Mouse (Mus musculus) liver, postnatal 0 days (tissue): Measurements from ENCODE around the gene Fignl2. TPM values are rescaled to one million over a fixed set of nuclear protein-coding genes. Genes with fewer than 3 reads are reported as not detected.
"Not testable (repeated sequence)": the region's sequence is repeated elsewhere in the genome, so short reads cannot be mapped to it uniquely, and the experiment has no call there.

Experiments
- ATAC-seq: fragments of 200-750 bp; cut with Nextera tagmentation; 2 replicates; pipeline ENCODE4 v1.8.0; 2017; ENCODE audit warnings: mild to moderate bottlenecking, moderate library complexity
- DNase-seq: peaks from one replicate; pipeline ENCODE4 v3.0.0-alpha.2; 2016
- H3K27ac ChIP-seq: fragments of 300-500 bp; sonication (generic); 2 replicates; pipeline ENCODE4 v1.5.1; 2014; ENCODE audit warnings: antibody characterized with exemption, moderate library complexity, mild to moderate bottlenecking, low read depth
- H3K27me3 ChIP-seq: fragments of 300-500 bp; sonication (generic); 2 replicates; pipeline ENCODE4 v1.6.1; 2014; ENCODE audit warnings: low read length, control low read depth, mixed read lengths; ENCODE audit not compliant: insufficient read depth
- H3K36me3 ChIP-seq: fragments of 300-500 bp; sonication (generic); replicated peaks from 2 replicates; pipeline ENCODE4 v1.6.1; 2014; ENCODE audit warnings: mild to moderate bottlenecking, control low read depth, low read length, moderate library complexity, mixed read lengths; ENCODE audit not compliant: insufficient read depth
- H3K4me1 ChIP-seq: fragments of 300-500 bp; sonication (generic); 2 replicates; pipeline ENCODE4 v1.6.1; 2014; ENCODE audit warnings: antibody characterized with exemption, mild to moderate bottlenecking, control low read depth; ENCODE audit not compliant: insufficient read depth
- H3K4me2 ChIP-seq: fragments of 300-500 bp; sonication (generic); 2 replicates; pipeline ENCODE4 v1.6.1; 2014; ENCODE audit warnings: low read depth, mild to moderate bottlenecking, low read length, moderate library complexity, mixed read lengths
- H3K4me3 ChIP-seq: fragments of 300-500 bp; sonication (generic); 2 replicates; pipeline ENCODE4 v1.5.1; 2014; ENCODE audit warnings: low read depth, low read length
- H3K9ac ChIP-seq: fragments of 300-500 bp; sonication (generic); replicated peaks from 2 replicates; pipeline ENCODE4 v1.6.1; 2014; ENCODE audit warnings: mild to moderate bottlenecking, moderate library complexity
- H3K9me3 ChIP-seq: fragments of 300-500 bp; sonication (generic); 2 replicates; pipeline ENCODE4 v1.6.1; 2016; ENCODE audit warnings: mild to moderate bottlenecking, control low read depth, low read length, mixed read lengths
- CTCF ChIP-seq: sonication (generic); IDR thresholded peaks from 2 replicates; pipeline ENCODE4 v1.5.1; 2016; ENCODE audit warnings: antibody characterized with exemption, low read depth
- EP300 ChIP-seq: IDR thresholded peaks from 2 replicates; pipeline ENCODE4 v1.6.1; 2016; ENCODE audit warnings: antibody characterized with exemption, low read depth, mild to moderate bottlenecking
- WGBS: fragments of 180-500 bp; shearing (Covaris S2); extraction: QIAGEN DNeasy Blood & Tissue Kit; methylation state at CpG from one replicate; pipeline ENCODE4 v1.1.7; 2014; ENCODE audit not compliant: insufficient replicate concordance; 5-methylcytosine and 5-hydroxymethylcytosine counted together
- polyA plus RNA-seq: library from polyadenylated mRNA; unstranded; fragments of >200 nt; fragmentation: Nextera tagmentation; extraction: Ambion mirVana; gene quantifications from 2 replicates; pipeline ENCODE4 v1.2.1, GENCODE M21; 2015

Fignl2 gene
- polyA plus RNA-seq, 1 experiment from 2014 or later: 0.18 TPM

DNA sequence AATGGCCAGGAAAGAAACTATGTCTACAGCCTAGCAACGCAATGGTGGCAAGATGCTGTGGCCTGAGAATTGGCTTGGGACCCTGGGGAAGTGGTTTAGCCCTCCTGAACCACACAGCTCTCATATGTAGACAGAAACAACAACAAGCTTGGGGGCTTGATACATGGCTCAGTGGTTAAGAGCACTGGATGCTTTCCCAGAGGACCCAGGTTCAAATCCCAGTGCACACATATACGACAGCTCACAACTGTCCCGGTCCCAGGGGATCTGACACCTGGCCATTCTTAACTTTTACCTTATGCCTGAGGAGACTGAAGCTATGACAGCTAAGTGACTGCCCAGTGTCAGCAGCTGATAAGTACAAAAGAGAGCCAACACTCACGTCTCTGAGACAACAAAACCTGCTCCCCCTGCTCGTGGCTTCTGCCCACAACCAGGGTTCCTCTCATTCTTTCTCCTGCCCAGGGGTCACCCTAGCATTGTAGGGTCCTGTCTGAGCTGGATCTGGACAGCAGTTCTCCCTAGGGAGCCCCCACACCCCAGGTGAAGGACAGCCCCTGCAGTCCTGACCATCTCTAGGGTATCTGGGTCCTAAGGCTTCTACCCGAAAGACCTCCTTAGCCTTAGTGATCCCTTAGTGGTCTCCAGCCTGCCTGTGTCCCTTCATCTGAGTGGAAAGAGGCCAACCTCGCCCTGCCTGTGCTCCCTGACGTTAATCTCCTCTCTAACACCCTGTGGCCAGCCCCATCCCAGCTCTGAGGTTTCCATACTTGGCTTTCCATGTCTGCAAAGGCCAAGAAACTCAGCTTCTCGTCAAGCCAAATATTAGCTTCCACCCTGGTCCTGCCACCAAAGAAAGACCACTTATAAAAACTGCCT lies 43.3 kb upstream of the Fignl2 start:
- H3K36me3 ChIP-seq: no peaks in the 10 kb centered on the region
- ATAC-seq (no peak), DNase-seq (no peak)
- 60% methylated on average over 9 of the region's 9 CpGs for WGBS
- H3K27me3 ChIP-seq: no peaks in the 10 kb centered on the region
- H3K4me1 ChIP-seq: no peaks in the 10 kb centered on the region
- no peak overlapping the region for H3K27ac ChIP-seq
- no peaks in the 10 kb centered on the region for H3K9me3 ChIP-seq
- H3K4me3 ChIP-seq: no peak overlapping the region
- no peak overlapping the region for H3K9ac ChIP-seq
- TF ChIP-seq EP300 (no peak), CTCF (no peak)
- H3K4me2 ChIP-seq: no peak overlapping the region

DNA sequence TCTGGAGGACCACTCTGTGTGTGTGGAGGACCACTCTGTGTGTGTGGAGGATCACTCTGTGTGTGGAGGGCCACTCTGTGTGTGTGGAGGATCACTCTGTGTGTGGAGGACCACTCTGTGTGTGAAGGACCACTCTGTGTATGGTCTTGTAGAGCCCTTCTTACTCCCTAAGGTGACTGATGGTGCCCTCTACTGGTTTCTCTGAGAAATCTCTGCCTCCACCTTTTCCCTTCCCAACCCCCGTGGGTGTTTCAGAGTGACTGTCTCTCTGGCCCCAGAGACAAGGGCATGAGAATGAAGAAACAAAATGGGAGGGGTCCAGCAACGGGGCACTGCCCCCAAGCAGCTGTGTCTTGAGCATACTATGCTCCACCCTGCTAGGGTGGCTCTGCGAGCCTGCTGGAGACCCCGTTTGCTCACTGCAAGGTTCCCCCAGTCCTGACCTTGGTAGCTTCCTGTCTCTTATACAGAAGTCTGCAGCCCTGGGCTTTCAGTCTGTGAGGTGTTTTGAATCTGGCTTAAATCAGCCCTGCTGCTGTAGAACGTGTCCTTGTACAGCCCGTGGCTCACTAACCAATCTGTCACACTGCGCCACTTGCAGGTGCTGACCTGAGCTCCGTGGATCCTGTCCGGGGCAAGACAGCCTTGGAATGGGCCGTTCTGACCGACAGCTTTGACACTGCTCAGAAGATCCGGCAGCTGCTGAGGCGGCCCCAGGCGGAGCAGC lies 40.2 kb upstream of the Fignl2 start:
- Histone ChIP-seq H3K36me3 (no peaks in the 10 kb centered on the region), H3K27ac (no peak overlapping the region), H3K9me3 (peaks cover 3% of the 10 kb centered on the region; the same call in 1 of the 2 replicates), H3K4me2 (no peak overlapping the region), H3K4me3 (no peak overlapping the region), H3K27me3 (no peaks in the 10 kb centered on the region), H3K4me1 (peaks cover 2% of the 10 kb centered on the region; the same call in 1 of the 2 replicates), H3K9ac (no peak overlapping the region)
- ATAC-seq (no peak), DNase-seq (no peak)
- TF ChIP-seq CTCF (peak; percentile 59), EP300 (no peak)
- 57% methylated on average over 14 of the region's 14 CpGs for WGBS

DNA sequence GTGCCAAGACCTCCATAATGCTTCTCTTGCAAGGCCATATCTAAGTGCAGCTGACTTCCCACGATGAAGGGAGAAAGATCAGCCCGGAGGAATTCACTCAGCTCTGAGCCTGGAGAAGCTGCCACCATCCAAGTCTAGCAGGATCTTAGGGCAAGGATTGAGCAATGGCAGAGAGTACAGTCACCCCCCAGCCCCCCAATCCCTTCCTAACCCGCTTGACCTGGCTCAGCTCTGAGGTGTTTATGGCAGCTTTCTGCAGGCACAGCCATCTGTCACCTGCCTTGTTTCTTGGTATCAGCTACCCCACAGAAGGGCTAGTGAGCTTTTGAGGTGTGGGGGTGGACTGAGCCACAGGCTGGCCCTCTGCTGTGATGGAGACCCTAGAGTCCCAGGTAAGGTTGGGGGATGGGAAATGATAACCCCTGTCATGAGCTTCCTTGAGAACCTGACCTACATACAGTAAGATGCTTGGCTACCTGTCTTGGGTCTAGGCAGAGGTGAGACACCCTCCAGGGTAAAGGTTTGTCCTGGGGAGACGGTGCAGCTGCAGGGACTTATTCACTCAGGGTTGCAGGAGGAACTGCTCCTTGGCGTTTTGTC lies 37.2 kb upstream of the Fignl2 start, which contains the start of gene Ankrd33:
Ankrd33 (plus strand) TSS at position 245 of the 600 bp plus-strand sequence.
- H3K4me2 ChIP-seq: no peak within 1 kb of the TSS
- WGBS: 63% methylated on average over 5 of the region's 5 CpGs
- no peak for ATAC-seq
- H3K27me3 ChIP-seq: 0 out of 2 replicates have a peak, but pooled peaks cover 3% of the 10 kb centered on the region
- TF ChIP-seq CTCF: no peak
- TF ChIP-seq EP300: no peak
- H3K4me1 ChIP-seq: peaks cover 8% of the 10 kb centered on the region; the same call in 1 of the 2 replicates
- no peak for DNase-seq
- H3K4me3 ChIP-seq: no peak within 1 kb of the TSS
- no peak within 1 kb of the TSS for H3K27ac ChIP-seq
- no peak within 1 kb of the TSS for H3K9ac ChIP-seq
- no peaks in the 10 kb centered on the region for H3K36me3 ChIP-seq
- peaks cover 3% of the 10 kb centered on the region; the same call in 1 of the 2 replicates for H3K9me3 ChIP-seq

DNA sequence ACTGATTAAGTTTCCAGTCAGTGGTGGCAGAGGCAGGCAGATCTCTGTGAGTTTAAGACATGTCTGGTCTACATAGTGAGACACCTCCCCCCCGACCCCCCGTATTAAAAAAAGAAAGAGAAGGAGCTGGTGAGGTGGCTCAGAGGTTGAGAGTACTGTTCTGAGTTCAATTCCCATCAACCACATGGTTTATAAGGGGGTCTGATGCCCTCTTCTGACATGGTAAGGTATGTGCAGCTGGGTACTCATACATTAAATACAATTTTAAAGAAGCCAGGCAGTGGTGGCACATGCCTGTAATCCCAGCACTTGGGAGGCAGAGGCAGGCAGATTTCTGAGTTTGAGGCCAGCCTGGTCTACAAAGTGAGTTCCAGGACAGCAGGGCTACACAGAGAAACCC lies 35.4 kb upstream of the Fignl2 start:
- not testable (repeated sequence) for H3K27me3 ChIP-seq, H3K4me3 ChIP-seq, ATAC-seq, H3K9ac ChIP-seq, H3K9me3 ChIP-seq, DNase-seq, H3K36me3 ChIP-seq, H3K4me1 ChIP-seq
- H3K27ac ChIP-seq: peak overlapping the region; percentile 58
- 0 out of 2 replicates have a peak overlapping the region, but pooled peaks have one; percentile 54 for H3K4me2 ChIP-seq
- WGBS: 62% methylated on average over 2 of the region's 2 CpGs
- peak; percentile 22; the same call in 1 of the 2 replicates for TF ChIP-seq CTCF

DNA sequence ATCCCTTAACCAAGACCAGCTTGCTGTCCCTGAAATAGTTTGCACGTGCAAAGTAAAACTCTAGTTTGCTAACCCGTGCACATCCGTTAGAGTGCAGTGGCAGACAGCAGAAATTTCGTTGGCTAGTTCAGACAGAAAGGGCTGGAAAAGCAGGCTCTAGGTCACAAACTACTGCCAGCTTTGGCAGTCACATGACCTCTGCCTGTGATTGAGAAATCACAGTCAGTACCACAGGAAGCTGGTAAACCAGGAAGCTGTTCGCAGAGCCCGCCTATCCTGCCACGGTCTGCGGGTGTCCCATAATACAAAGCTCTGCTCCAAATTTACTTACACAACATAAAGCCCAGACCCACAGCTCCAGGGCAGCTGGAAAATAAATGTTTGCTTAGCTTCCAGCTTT lies 34.8 kb upstream of the Fignl2 start:
- 10% methylated on average over 8 of the region's 8 CpGs for WGBS
- Histone ChIP-seq H3K27ac (peak overlapping the region; percentile 58), H3K27me3 (0 out of 2 replicates have a peak, but pooled peaks cover 3% of the 10 kb centered on the region), H3K9ac (no peak overlapping the region), H3K36me3 (no peaks in the 10 kb centered on the region), H3K9me3 (peaks cover 3% of the 10 kb centered on the region; the same call in 1 of the 2 replicates), H3K4me2 (peak overlapping the region; percentile 54), H3K4me1 (peaks cover 8% of the 10 kb centered on the region; the same call in 1 of the 2 replicates), H3K4me3 (no peak overlapping the region)
- peak; percentile 68 for DNase-seq
- TF ChIP-seq CTCF: no peak
- no peak for TF ChIP-seq EP300
- ATAC-seq: peak; percentile 94
